Mouse (Mus musculus) midbrain, embryonic 16.5 days (tissue): Measurements from ENCODE around the gene Arhgap19. TPM values are rescaled to one million over a fixed set of nuclear protein-coding genes. Genes with fewer than 3 reads are reported as not detected.

ENCODE experiments used
- ATAC-seq: fragments of 200-750 bp; cut with Nextera tagmentation; 2 replicates; pipeline ENCODE4 v1.8.0; 2017; ENCODE audit warnings: moderate TSS enrichment
- H3K27ac ChIP-seq: fragments of 300-500 bp; sonication (generic); 2 replicates; pipeline ENCODE4 v1.5.1; 2014; ENCODE audit warnings: mild to moderate bottlenecking, low read length, mixed read lengths
- H3K27me3 ChIP-seq: fragments of 300-500 bp; sonication (generic); 2 replicates; pipeline ENCODE4 v1.6.1; 2014; ENCODE audit warnings: low read depth, low read length, mixed read lengths; ENCODE audit not compliant: control insufficient read depth, insufficient read depth
- H3K36me3 ChIP-seq: fragments of 300-500 bp; sonication (generic); 2 replicates; pipeline ENCODE4 v1.6.1; 2014; ENCODE audit warnings: mild to moderate bottlenecking, low read length, moderate library complexity, mixed read lengths; ENCODE audit not compliant: control insufficient read depth, insufficient read depth
- H3K4me1 ChIP-seq: fragments of 300-500 bp; sonication (generic); 2 replicates; pipeline ENCODE4 v1.6.1; 2014; ENCODE audit warnings: mild to moderate bottlenecking, low read length, mixed read lengths; ENCODE audit not compliant: control insufficient read depth, insufficient read depth
- H3K4me2 ChIP-seq: fragments of 300-500 bp; sonication (generic); 2 replicates; pipeline ENCODE4 v1.6.1; 2014; ENCODE audit warnings: mild to moderate bottlenecking, low read length, mixed read lengths
- H3K4me3 ChIP-seq: fragments of 300-500 bp; sonication (generic); 2 replicates; pipeline ENCODE4 v1.5.1; 2014; ENCODE audit warnings: low read depth, mild to moderate bottlenecking, low read length, moderate library complexity, mixed read lengths
- H3K9ac ChIP-seq: fragments of 300-500 bp; sonication (generic); 2 replicates; pipeline ENCODE4 v1.6.1; 2014; ENCODE audit warnings: low read depth, low read length, mixed read lengths
- H3K9me3 ChIP-seq: fragments of 300-500 bp; sonication (generic); replicated peaks from 2 replicates; pipeline ENCODE4 v1.6.1; 2014; ENCODE audit warnings: mild to moderate bottlenecking, low read length, mixed read lengths; ENCODE audit not compliant: control insufficient read depth, poor library complexity, severe bottlenecking
- WGBS: fragments of 180-500 bp; shearing (Covaris S2); extraction: QIAGEN DNeasy Blood & Tissue Kit; methylation state at CpG from one replicate; pipeline ENCODE4 v1.1.7; 2014; 5-methylcytosine and 5-hydroxymethylcytosine counted together
- polyA plus RNA-seq: library from polyadenylated mRNA; unstranded; fragments of >200 nt; fragmentation: Nextera tagmentation; extraction: Ambion mirVana; gene quantifications from 2 replicates; pipeline ENCODE4 v1.2.1, GENCODE M21; 2015

The Arhgap19 gene
- polyA plus RNA-seq, 1 experiment from 2014 or later: 4.3 TPM

- Histone ChIP-seq H3K27me3 (no peaks in the 10 kb centered on the region), H3K27ac (no peak overlapping the region), H3K36me3 (no peaks in the 10 kb centered on the region), H3K4me3 (no peak overlapping the region), H3K9ac (no peak overlapping the region), H3K9me3 (no peaks in the 10 kb centered on the region), H3K4me2 (no peak overlapping the region), H3K4me1 (peaks cover 11% of the 10 kb centered on the region)
- 87% methylated on average over 6 of the region's 6 CpGs for WGBS
- ATAC-seq: no peak
Observed at GRCm38 (mm10) chr19:41844345-41844744, 42.5 kb upstream of the Arhgap19 start.

- whole genome bisulfite sequencing: 86% methylated on average over 4 of the region's 4 CpGs
- Histone ChIP-seq H3K9me3 (no peaks in the 10 kb centered on the region), H3K4me2 (no peak overlapping the region), H3K4me3 (no peak overlapping the region), H3K27me3 (no peaks in the 10 kb centered on the region), H3K9ac (no peak overlapping the region), H3K4me1 (peaks cover 11% of the 10 kb centered on the region), H3K36me3 (no peaks in the 10 kb centered on the region), H3K27ac (no peak overlapping the region)
- no peak for ATAC-seq
Observed at GRCm38 (mm10) chr19:41842706-41843105, 40.9 kb upstream of the Arhgap19 start.

GRCm38 (mm10) chr19:41842196-41842595 lies 40.3 kb upstream of the Arhgap19 start:
- WGBS: 77% methylated on average over 4 of the region's 4 CpGs
- ATAC-seq: no peak

GRCm38 (mm10) chr19:41841105-41841750 lies 39.4 kb upstream of the Arhgap19 start:
- H3K9me3 ChIP-seq: no peaks in the 10 kb centered on the region
- no peak overlapping the region for H3K9ac ChIP-seq
- ATAC-seq: no peak
- H3K4me1 ChIP-seq: peaks cover 8% of the 10 kb centered on the region
- H3K4me2 ChIP-seq: no peak overlapping the region
- no peak overlapping the region for H3K27ac ChIP-seq
- H3K4me3 ChIP-seq: no peak overlapping the region
- H3K27me3 ChIP-seq: no peaks in the 10 kb centered on the region
- H3K36me3 ChIP-seq: no peaks in the 10 kb centered on the region
- WGBS: 81% methylated on average over 7 of the region's 7 CpGs

More at GRCm38 (mm10) chr19:41842196-41842595, 40.3 kb upstream of the Arhgap19 start:
- no peak overlapping the region for H3K4me2 ChIP-seq
- H3K4me1 ChIP-seq: peaks cover 11% of the 10 kb centered on the region
- no peak overlapping the region for H3K27ac ChIP-seq
- H3K36me3 ChIP-seq: no peaks in the 10 kb centered on the region
- no peak overlapping the region for H3K4me3 ChIP-seq
- no peaks in the 10 kb centered on the region for H3K27me3 ChIP-seq
- no peak overlapping the region for H3K9ac ChIP-seq
- H3K9me3 ChIP-seq: no peaks in the 10 kb centered on the region

GRCm38 (mm10) chr19:41839685-41840084 lies 37.8 kb upstream of the Arhgap19 start:
- no peak overlapping the region for H3K9ac ChIP-seq
- H3K4me1 ChIP-seq: peaks cover 15% of the 10 kb centered on the region
- no peaks in the 10 kb centered on the region for H3K36me3 ChIP-seq
- no peak overlapping the region for H3K27ac ChIP-seq
- no peak overlapping the region for H3K4me2 ChIP-seq
- H3K4me3 ChIP-seq: no peak overlapping the region
- H3K9me3 ChIP-seq: no peaks in the 10 kb centered on the region
- 98% methylated on average over 3 of the region's 3 CpGs for WGBS
- ATAC-seq: no peak
- H3K27me3 ChIP-seq: no peaks in the 10 kb centered on the region

- H3K4me2 ChIP-seq: no peak overlapping the region
- H3K9ac ChIP-seq: no peak overlapping the region
- H3K27ac ChIP-seq: no peak overlapping the region
- 73% methylated on average over 6 of the region's 6 CpGs for WGBS
- ATAC-seq: no peak
- no peaks in the 10 kb centered on the region for H3K27me3 ChIP-seq
- no peaks in the 10 kb centered on the region for H3K9me3 ChIP-seq
- peaks cover 15% of the 10 kb centered on the region for H3K4me1 ChIP-seq
- no peak overlapping the region for H3K4me3 ChIP-seq
- no peaks in the 10 kb centered on the region for H3K36me3 ChIP-seq
Observed at GRCm38 (mm10) chr19:41838808-41839207, 37.0 kb upstream of the Arhgap19 start.

GRCm38 (mm10) chr19:41837917-41838261 lies 36.0 kb upstream of the Arhgap19 start:
- H3K4me2 ChIP-seq: no peak overlapping the region
- H3K9me3 ChIP-seq: no peaks in the 10 kb centered on the region
- no peak overlapping the region for H3K9ac ChIP-seq
- no peak for ATAC-seq
- 75% methylated on average over 4 of the region's 4 CpGs for WGBS
- no peaks in the 10 kb centered on the region for H3K27me3 ChIP-seq
- no peak overlapping the region for H3K27ac ChIP-seq
- no peaks in the 10 kb centered on the region for H3K36me3 ChIP-seq
- no peak overlapping the region for H3K4me3 ChIP-seq
- H3K4me1 ChIP-seq: peaks cover 22% of the 10 kb centered on the region

GRCm38 (mm10) chr19:41837194-41837916 lies 35.5 kb upstream of the Arhgap19 start:
- 72% methylated on average over 9 of the region's 9 CpGs for WGBS
- no peak for ATAC-seq
- peaks cover 27% of the 10 kb centered on the region for H3K4me1 ChIP-seq

GRCm38 (mm10) chr19:41836719-41837118 lies 34.9 kb upstream of the Arhgap19 start:
- Histone ChIP-seq H3K4me2 (no peak overlapping the region), H3K36me3 (no peaks in the 10 kb centered on the region), H3K27ac (no peak overlapping the region), H3K4me3 (no peak overlapping the region), H3K9me3 (no peaks in the 10 kb centered on the region), H3K4me1 (peaks cover 34% of the 10 kb centered on the region), H3K27me3 (no peaks in the 10 kb centered on the region), H3K9ac (no peak overlapping the region)
- ATAC-seq: no peak
- 50% methylated on average over 3 of the region's 3 CpGs for WGBS

More at GRCm38 (mm10) chr19:41837194-41837916, 35.5 kb upstream of the Arhgap19 start:
- H3K9me3 ChIP-seq: no peaks in the 10 kb centered on the region
- H3K4me2 ChIP-seq: no peak overlapping the region
- H3K9ac ChIP-seq: no peak overlapping the region
- no peaks in the 10 kb centered on the region for H3K36me3 ChIP-seq
- H3K27me3 ChIP-seq: no peaks in the 10 kb centered on the region
- no peak overlapping the region for H3K4me3 ChIP-seq
- H3K27ac ChIP-seq: no peak overlapping the region
